Mouse (Mus musculus): ENCODE results near the gene Zan.
"Not testable (repeated sequence)": the region's sequence is repeated elsewhere in the genome, so short reads cannot be mapped to it uniquely, and the experiment has no call there.

Gene Zan

GRCm38 (mm10) chr5:137501709-137502666, 25.1 kb upstream of the Zan start, which contains the start of gene Pop7:
TSS of gene Pop7 (minus strand) at chr5:137502518.
- DNase-seq (ENCODE audit: low read depth, low spot score): peak; percentile 99

- no peak for DNase-seq (ENCODE audit: low read depth, low spot score)
These were observed 23.3 kb upstream of the Zan start for GRCm38 (mm10) chr5:137500186-137500585.

GRCm38 (mm10) chr5:137493831-137494230, 17.0 kb upstream of the Zan start:
- no peak for DNase-seq (ENCODE audit: low read depth, low spot score)

GRCm38 (mm10) chr5:137491559-137491958, 14.7 kb upstream of the Zan start:
- no peak for DNase-seq (ENCODE audit: low read depth, low spot score)

- DNase-seq (ENCODE audit: low read depth, low spot score): no peak
These were observed 10.8 kb upstream of the Zan start for GRCm38 (mm10) chr5:137487616-137488015.

GRCm38 (mm10) chr5:137485851-137486155, 8.9 kb upstream of the Zan start:
- DNase-seq (ENCODE audit: low read depth, low spot score): no peak

- no peak for DNase-seq (ENCODE audit: low read depth, low spot score)
These were observed 8.4 kb upstream of the Zan start for GRCm38 (mm10) chr5:137485071-137485850.

GRCm38 (mm10) chr5:137481897-137482296, 5.0 kb upstream of the Zan start:
- no peak for DNase-seq (ENCODE audit: low read depth, low spot score)

GRCm38 (mm10) chr5:137481138-137481537, 4.3 kb upstream of the Zan start:
- peak; percentile 56 for DNase-seq (ENCODE audit: low read depth, low spot score)

GRCm38 (mm10) chr5:137474351-137474750, 2.5 kb downstream of the Zan start:
- no peak for DNase-seq (ENCODE audit: low read depth, low spot score)

- no peak for DNase-seq (ENCODE audit: low read depth, low spot score)
These were observed 4.5 kb downstream of the Zan start for GRCm38 (mm10) chr5:137472252-137472904.

GRCm38 (mm10) chr5:137466946-137467345, 9.9 kb downstream of the Zan start:
- DNase-seq (ENCODE audit: low read depth, low spot score): no peak

- no peak for DNase-seq (ENCODE audit: low read depth, low spot score)
These were observed 11.8 kb downstream of the Zan start for GRCm38 (mm10) chr5:137465049-137465448.

GRCm38 (mm10) chr5:137455866-137456591, 20.8 kb downstream of the Zan start:
- no peak for DNase-seq (ENCODE audit: low read depth, low spot score)

GRCm38 (mm10) chr5:137455206-137455605, 21.7 kb downstream of the Zan start:
- DNase-seq (ENCODE audit: low read depth, low spot score): no peak

GRCm38 (mm10) chr5:137445536-137445935, 31.3 kb downstream of the Zan start:
- no peak for DNase-seq (ENCODE audit: low read depth, low spot score)

GRCm38 (mm10) chr5:137440216-137440855, 36.5 kb downstream of the Zan start:
- DNase-seq (ENCODE audit: low read depth, low spot score): no peak

- no peak for DNase-seq (ENCODE audit: low read depth, low spot score)
These were observed 43.0 kb downstream of the Zan start for GRCm38 (mm10) chr5:137433889-137434288.

- not testable (repeated sequence) for DNase-seq (ENCODE audit: low read depth, low spot score)
These were observed 46.5 kb downstream of the Zan start for GRCm38 (mm10) chr5:137430402-137430801.

- DNase-seq (ENCODE audit: low read depth, low spot score): no peak
These were observed 51.2 kb downstream of the Zan start for GRCm38 (mm10) chr5:137425648-137426047.

GRCm38 (mm10) chr5:137419841-137420240, 57.0 kb downstream of the Zan start:
- no peak for DNase-seq (ENCODE audit: low read depth, low spot score)

Measured in brain, embryonic 18.5 days (tissue).